Mouse (Mus musculus): ENCODE data around the gene Cox19. TPM values are rescaled to one million over a fixed set of nuclear protein-coding genes. Genes with fewer than 3 reads are reported as not detected.

The Cox19 gene
- total and polyA plus RNA-seq, 3 experiments: 53.0 to 73.2 TPM; not detected in 1

- Histone ChIP-seq H3K36me3 (ENCODE audit: control insufficient read depth in 1 of 2, insufficient read depth in 2 of 2, low read length in 2 of 2) (no peaks in the 10 kb centered on the region; a peak in 1 of 4 replicates), H3K27me3 (ENCODE audit: control insufficient read depth in 1 of 2, insufficient read depth in 2 of 2, low read length in 2 of 2) (no peaks in the 10 kb centered on the region), H3K4me3 (ENCODE audit: control insufficient read depth in 1 of 2, insufficient read depth in 1 of 2, low read depth in 2 of 2, low read length in 2 of 2) (no peak overlapping the region), H3K79me2 (ENCODE audit: control insufficient read depth, insufficient read depth, low read length, poor library complexity) (no peaks in the 10 kb centered on the region), H3K9ac (ENCODE audit: control insufficient read depth, low read depth, low read length, poor library complexity, severe bottlenecking) (no peak overlapping the region), H3K9me3 (replicated peaks; ENCODE audit: insufficient read depth, low read length) (no peaks in the 10 kb centered on the region), H3K4me1 (ENCODE audit: control insufficient read depth in 1 of 2, insufficient read depth in 2 of 2, low read length in 2 of 2) (no peaks in the 10 kb centered on the region), H3K27ac (ENCODE audit: control insufficient read depth, low read depth, low read length) (no peak overlapping the region)
- peak; percentile 36 for DNase-seq (ENCODE audit: low read depth, low spot score)
- TF ChIP-seq EP300 (IDR thresholded peaks at IDR 0.05; ENCODE audit: low read depth in 1 of 2, low read length in 2 of 2) (no peak), RAD21 (IDR thresholded peaks at IDR 0.05; ENCODE audit: low read depth, low read length) (no peak), BHLHE40 (IDR thresholded peaks at IDR 0.05; ENCODE audit: borderline replicate concordance, low read depth, low read length) (no peak), MAZ (IDR thresholded peaks at IDR 0.05; ENCODE audit: low read depth, low read length) (0 out of 2 replicates have a peak, but pooled peaks have one; percentile 20), ZC3H11A (IDR thresholded peaks at IDR 0.05; ENCODE audit: low read depth, low read length) (no peak), TAL1 (IDR thresholded peaks at IDR 0.05; ENCODE audit: low read length) (no peak), POLR2A (IDR thresholded peaks at IDR 0.05; ENCODE audit: control insufficient read depth in 1 of 2, insufficient read depth in 1 of 2, low read depth in 1 of 2, low read length in 2 of 2, poor library complexity in 1 of 2) (no peak), POLR2AphosphoS5 (IDR thresholded peaks at IDR 0.05; ENCODE audit: borderline replicate concordance, low read depth, low read length) (no peak), UBTF (IDR thresholded peaks at IDR 0.05; ENCODE audit: borderline replicate concordance, insufficient read depth, low read depth, low read length) (no peak), GATA1 (IDR thresholded peaks at IDR 0.05; ENCODE audit: low read depth, low read length) (no peak), POLR2AphosphoS2 (IDR thresholded peaks at IDR 0.05; ENCODE audit: low read length) (no peak), ZNF384 (IDR thresholded peaks at IDR 0.05; ENCODE audit: low read depth, low read length) (no peak), MYC (IDR thresholded peaks at IDR 0.05; ENCODE audit: low read depth, low read length) (peak; percentile 46; the same call in 1 of the 2 replicates), SMC3 (IDR thresholded peaks at IDR 0.05; ENCODE audit: low read depth, low read length) (no peak), ZKSCAN1 (IDR thresholded peaks at IDR 0.05; ENCODE audit: low read depth, low read length) (no peak), MXI1 (IDR thresholded peaks at IDR 0.05; ENCODE audit: low read depth, low read length) (no peak), MAX (IDR thresholded peaks at IDR 0.05; ENCODE audit: low read length) (no peak)
Measured at GRCm38 (mm10) chr5:139365827-139366226, 14.6 kb upstream of the Cox19 start.

- H3K36me3 ChIP-seq (ENCODE audit: control insufficient read depth in 1 of 2, insufficient read depth in 2 of 2, low read length in 2 of 2): no peaks in the 10 kb centered on the region; a peak in 1 of 4 replicates
- H3K79me2 ChIP-seq (ENCODE audit: control insufficient read depth, insufficient read depth, low read length, poor library complexity): no peaks in the 10 kb centered on the region
- no peak for DNase-seq (ENCODE audit: low read depth, low spot score)
- TF ChIP-seq POLR2AphosphoS5 (IDR thresholded peaks at IDR 0.05; ENCODE audit: borderline replicate concordance, low read depth, low read length): no peak
- TF ChIP-seq SIN3A (IDR thresholded peaks at IDR 0.05; ENCODE audit: low read length): no peak
- no peak for TF ChIP-seq CTCF (IDR thresholded peaks at IDR 0.05 in 2 of 3, conservative IDR thresholded peaks at IDR 0.05 in 1 of 3; ENCODE audit: control insufficient read depth in 1 of 3, insufficient read depth in 1 of 3, low read depth in 2 of 3, low read length in 3 of 3, poor library complexity in 1 of 3, severe bottlenecking in 1 of 3)
- no peak for TF ChIP-seq RAD21 (IDR thresholded peaks at IDR 0.05; ENCODE audit: low read depth, low read length)
- TF ChIP-seq KAT2A (conservative IDR thresholded peaks at IDR 0.05; ENCODE audit: low read depth, low read length): no peak
- no peak for TF ChIP-seq TBP (IDR thresholded peaks at IDR 0.05; ENCODE audit: low read depth, low read length)
- TF ChIP-seq TCF12 (IDR thresholded peaks at IDR 0.05; ENCODE audit: low read depth, low read length): no peak
- TF ChIP-seq ZKSCAN1 (IDR thresholded peaks at IDR 0.05; ENCODE audit: low read depth, low read length): no peak
- TF ChIP-seq MEF2A (IDR thresholded peaks at IDR 0.05; ENCODE audit: extremely low read depth, insufficient replicate concordance, low read depth, low read length, poor library complexity, severe bottlenecking): no peak
- TF ChIP-seq CHD1 (IDR thresholded peaks at IDR 0.05; ENCODE audit: low read depth, low read length): no peak
- TF ChIP-seq NRF1 (IDR thresholded peaks at IDR 0.05; ENCODE audit: insufficient read depth, low read depth, low read length, poor library complexity, severe bottlenecking): no peak
- TF ChIP-seq ZNF384 (IDR thresholded peaks at IDR 0.05; ENCODE audit: low read depth, low read length): no peak
- no peak for TF ChIP-seq MXI1 (IDR thresholded peaks at IDR 0.05; ENCODE audit: low read depth, low read length)
- no peak for TF ChIP-seq NELFE (IDR thresholded peaks at IDR 0.05; ENCODE audit: low read depth, low read length)
- TF ChIP-seq ELF1 (IDR thresholded peaks at IDR 0.05; ENCODE audit: low read depth, low read length): no peak
- no peak for TF ChIP-seq JUND (IDR thresholded peaks at IDR 0.05; ENCODE audit: low read depth, low read length)
- no peak for TF ChIP-seq MAX (IDR thresholded peaks at IDR 0.05; ENCODE audit: low read length)
- H3K9me3 ChIP-seq (replicated peaks; ENCODE audit: insufficient read depth, low read length): no peaks in the 10 kb centered on the region
- no peaks in the 10 kb centered on the region for H3K27me3 ChIP-seq (ENCODE audit: control insufficient read depth in 1 of 2, insufficient read depth in 2 of 2, low read length in 2 of 2)
- no peak overlapping the region for H3K9ac ChIP-seq (ENCODE audit: control insufficient read depth, low read depth, low read length, poor library complexity, severe bottlenecking)
- H3K4me1 ChIP-seq (ENCODE audit: control insufficient read depth in 1 of 2, insufficient read depth in 2 of 2, low read length in 2 of 2): no peaks in the 10 kb centered on the region
- H3K27ac ChIP-seq (ENCODE audit: control insufficient read depth, low read depth, low read length): no peak overlapping the region
- H3K4me3 ChIP-seq (ENCODE audit: control insufficient read depth in 1 of 2, insufficient read depth in 1 of 2, low read depth in 2 of 2, low read length in 2 of 2): no peak overlapping the region
Measured at GRCm38 (mm10) chr5:139364911-139365571, 13.8 kb upstream of the Cox19 start.
